Mouse (Mus musculus) embryo, embryonic 9.5 days (tissue): Measurements from ENCODE around the gene Zbtb42.
A peak's percentile ranks its signal among the peaks of the same experiment; 100 is the strongest.

Experiments used
- DNase-seq: peaks from one replicate; pipeline ENCODE4 v3.0.0-alpha.2; 2017; ENCODE audit errors: extremely low spot score

Zbtb42 gene

GRCm38 (mm10) chr12:112661327-112661605 lies 17.4 kb upstream of the Zbtb42 start:
- DNase-seq, result no peak

GRCm38 (mm10) chr12:112661851-112662250 lies 16.8 kb upstream of the Zbtb42 start:
- DNase-seq, result no peak

GRCm38 (mm10) chr12:112663303-112663702 lies 15.3 kb upstream of the Zbtb42 start:
- no peak for DNase-seq

GRCm38 (mm10) chr12:112663716-112664115 lies 14.9 kb upstream of the Zbtb42 start:
- DNase-seq, result no peak

GRCm38 (mm10) chr12:112664124-112664523 lies 14.5 kb upstream of the Zbtb42 start:
- DNase-seq, result no peak

- no peak for DNase-seq
Measured at GRCm38 (mm10) chr12:112664656-112665055, 14.0 kb upstream of the Zbtb42 start.

- no peak for DNase-seq
Measured at GRCm38 (mm10) chr12:112665445-112665844, 13.2 kb upstream of the Zbtb42 start.

GRCm38 (mm10) chr12:112665881-112666544 lies 12.6 kb upstream of the Zbtb42 start:
- no peak for DNase-seq

- DNase-seq, result no peak
Measured at GRCm38 (mm10) chr12:112667619-112668297, 10.9 kb upstream of the Zbtb42 start.

GRCm38 (mm10) chr12:112670718-112671393 lies 7.8 kb upstream of the Zbtb42 start:
- DNase-seq, result no peak

GRCm38 (mm10) chr12:112671891-112672290 lies 6.7 kb upstream of the Zbtb42 start:
- DNase-seq, result no peak

GRCm38 (mm10) chr12:112672744-112673575 lies 5.7 kb upstream of the Zbtb42 start:
- DNase-seq, result peak; percentile 49

- no peak for DNase-seq
Measured at GRCm38 (mm10) chr12:112673576-112674091, 5.0 kb upstream of the Zbtb42 start.

GRCm38 (mm10) chr12:112674132-112675011 lies 4.3 kb upstream of the Zbtb42 start, which contains the start of gene Akt1:
Gene Akt1 (minus strand): TSS chr12:112674884.
- peak; percentile 71 for DNase-seq

GRCm38 (mm10) chr12:112675245-112676035 lies 3.2 kb upstream of the Zbtb42 start:
- DNase-seq, result peak; percentile 89

- DNase-seq, result no peak
Measured at GRCm38 (mm10) chr12:112677076-112677475, 1.6 kb upstream of the Zbtb42 start.

- DNase-seq, result no peak
Measured at GRCm38 (mm10) chr12:112677943-112678554, 579 bp upstream of the Zbtb42 start.

- peak; percentile 48 for DNase-seq
Measured at GRCm38 (mm10) chr12:112679027-112679996, 684 bp downstream of the Zbtb42 start.
